Mouse (Mus musculus): ENCODE data around the gene Flnc. TPM values are rescaled to one million over a fixed set of nuclear protein-coding genes. Genes with fewer than 3 reads are reported as not detected.
"Not testable (repeated sequence)": the region's sequence is repeated elsewhere in the genome, so short reads cannot be mapped to it uniquely, and the experiment has no call there.

Gene Flnc
- total RNA-seq (2021): 1 to 10 TPM; 1.4 to 1.5 TPM
- long read RNA-seq, experiment 1: 0 reads
- long read RNA-seq, experiment 2: 0 reads

DNA sequence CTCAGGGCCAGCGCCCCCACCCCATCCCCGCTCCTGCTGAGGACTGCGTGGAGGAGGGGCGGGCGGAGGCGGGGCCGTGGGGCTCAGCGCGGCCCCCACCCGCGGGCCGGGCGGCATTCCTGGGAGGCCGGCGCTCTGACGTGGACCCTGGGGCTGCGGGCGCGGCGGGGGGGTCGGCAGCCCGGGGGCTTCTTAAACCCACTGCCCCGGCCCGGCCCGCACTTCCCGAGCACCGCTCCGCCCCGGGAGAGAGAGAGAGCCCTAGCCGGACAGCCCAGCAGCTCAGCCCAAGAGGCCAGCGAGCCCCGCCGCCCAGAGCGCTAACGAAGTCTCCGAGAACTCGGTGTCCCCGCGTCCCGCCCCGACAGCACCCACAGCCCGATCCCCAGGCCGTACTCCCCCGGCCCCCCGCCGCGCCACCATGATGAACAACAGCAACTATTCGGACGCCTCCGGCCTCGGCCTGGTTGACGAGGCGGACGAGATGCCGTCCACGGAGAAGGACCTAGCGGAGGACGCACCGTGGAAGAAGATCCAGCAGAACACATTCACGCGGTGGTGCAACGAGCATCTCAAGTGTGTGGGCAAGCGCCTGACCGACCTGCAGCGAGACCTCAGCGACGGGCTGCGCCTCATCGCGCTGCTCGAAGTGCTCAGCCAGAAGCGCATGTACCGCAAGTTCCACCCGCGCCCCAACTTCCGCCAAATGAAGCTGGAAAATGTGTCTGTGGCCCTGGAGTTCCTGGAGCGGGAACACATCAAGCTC, at the start of gene Flnc:
TSS of gene Flnc (plus strand) at position 219 of the 766 bp plus-strand sequence.
- DNase-seq (ENCODE audit: low spot score in 2 of 2): no peak

DNA sequence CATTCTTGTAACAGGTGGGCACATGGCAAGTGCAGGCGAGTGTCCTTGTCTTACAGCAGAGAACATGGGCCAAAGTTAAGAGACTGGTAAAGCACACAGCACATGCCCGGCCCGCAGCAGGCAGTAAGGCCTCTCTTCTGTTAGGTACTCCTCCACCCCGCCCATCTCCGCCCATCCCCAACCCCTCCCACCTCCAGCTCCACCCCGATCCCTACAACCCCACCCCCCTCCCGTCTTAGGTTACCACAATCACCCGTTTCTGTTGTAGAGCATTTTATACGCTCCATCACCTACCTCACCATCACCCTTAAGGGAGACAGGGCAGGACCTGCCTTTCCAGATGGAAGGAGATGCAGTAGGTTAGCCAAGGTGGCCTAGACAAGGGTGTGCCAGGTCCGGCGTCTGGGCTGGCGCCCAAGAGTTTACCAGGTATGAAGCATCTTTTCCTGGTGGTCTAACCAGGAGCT, 45.0 kb upstream of the Flnc start, which contains the start of gene Opn1sw:
TSS of gene Opn1sw (minus strand) at position 417 of the 467 bp plus-strand sequence.
- DNase-seq (ENCODE audit: low spot score in 2 of 2): no peak

DNA sequence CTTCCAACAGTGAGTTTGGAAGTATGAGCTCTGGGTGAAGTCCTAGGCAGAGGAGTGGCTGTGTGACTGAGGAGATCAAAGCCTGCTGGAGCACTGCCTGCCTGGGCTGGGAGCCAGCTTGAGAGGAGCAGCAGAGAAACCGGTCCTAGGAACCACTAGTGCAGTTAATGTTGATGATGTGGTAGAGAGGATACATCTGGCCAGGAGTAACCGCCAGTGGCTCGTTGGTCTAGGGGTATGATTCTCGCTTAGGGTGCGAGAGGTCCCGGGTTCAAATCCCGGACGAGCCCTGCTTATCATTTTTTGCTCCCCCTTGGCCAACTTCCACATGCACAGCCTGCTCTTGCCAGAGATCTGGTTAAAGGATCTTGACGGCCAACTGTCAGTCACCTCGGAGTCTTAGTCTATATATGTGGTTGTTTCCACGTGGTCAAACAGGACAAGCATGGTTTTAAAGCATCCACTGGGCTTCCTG, 44.4 kb upstream of the Flnc start:
- DNase-seq (ENCODE audit: low spot score in 2 of 2): peak; percentile 73 to 82

DNA sequence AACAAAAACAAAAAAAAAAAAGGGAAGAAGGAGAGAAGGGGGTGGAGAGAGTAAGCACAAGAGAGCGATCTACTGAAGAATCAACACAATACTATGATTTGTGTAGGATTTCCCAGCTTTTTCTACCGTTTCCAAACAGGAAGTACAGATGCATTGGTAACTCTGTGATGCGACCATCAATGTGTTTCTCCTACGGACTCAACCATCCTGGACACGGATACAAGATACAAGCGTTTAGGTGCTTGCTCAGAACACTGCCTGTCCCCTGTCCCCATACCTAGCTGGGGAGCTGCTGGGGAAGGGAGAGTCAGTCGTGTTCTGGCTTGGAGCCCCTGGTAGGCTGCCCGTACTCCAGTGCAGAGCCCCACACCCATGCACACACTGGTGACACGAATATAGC, 43.6 kb upstream of the Flnc start:
- no peak for DNase-seq (ENCODE audit: low spot score in 2 of 2)

DNA sequence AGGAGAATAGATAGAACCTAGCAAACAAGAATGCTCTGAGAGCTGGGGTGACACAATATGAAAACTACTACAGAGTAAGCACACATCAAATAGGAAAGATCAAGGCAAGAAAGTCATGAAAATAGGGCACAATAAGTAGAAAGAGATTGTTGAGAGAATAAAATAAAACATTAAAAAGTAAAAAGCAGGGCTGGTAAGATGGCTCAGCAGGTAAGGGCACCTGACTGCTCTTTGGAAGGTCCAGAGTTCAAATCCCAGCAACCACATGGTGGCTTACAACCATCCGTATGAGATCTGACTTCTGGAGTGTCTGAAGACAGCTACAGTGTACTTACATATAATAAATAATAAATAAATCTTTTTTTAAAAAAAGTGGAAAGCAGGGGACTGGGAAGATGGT, 42.6 kb upstream of the Flnc start:
- DNase-seq (ENCODE audit: low spot score in 2 of 2): not testable (repeated sequence)

DNA sequence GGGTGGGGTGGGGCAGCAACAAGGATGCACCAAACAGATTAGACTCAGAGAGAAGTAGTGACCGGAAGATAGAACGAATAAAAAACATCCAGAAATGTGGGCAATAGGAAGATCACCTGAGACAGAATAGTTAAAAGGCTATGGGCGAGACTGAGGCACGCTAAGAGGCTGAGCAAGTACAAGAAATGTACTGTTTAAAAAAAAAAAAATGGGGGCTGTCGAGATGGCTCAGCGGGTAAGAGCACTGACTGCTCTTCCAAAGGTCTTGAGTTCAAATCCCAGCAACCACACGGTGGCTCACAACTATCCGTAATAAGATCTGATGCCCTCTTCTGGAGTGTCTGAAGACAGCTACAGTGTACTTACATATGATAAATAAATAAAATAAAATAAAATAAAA, 41.8 kb upstream of the Flnc start:
- DNase-seq (ENCODE audit: low spot score in 2 of 2): not testable (repeated sequence)

DNA sequence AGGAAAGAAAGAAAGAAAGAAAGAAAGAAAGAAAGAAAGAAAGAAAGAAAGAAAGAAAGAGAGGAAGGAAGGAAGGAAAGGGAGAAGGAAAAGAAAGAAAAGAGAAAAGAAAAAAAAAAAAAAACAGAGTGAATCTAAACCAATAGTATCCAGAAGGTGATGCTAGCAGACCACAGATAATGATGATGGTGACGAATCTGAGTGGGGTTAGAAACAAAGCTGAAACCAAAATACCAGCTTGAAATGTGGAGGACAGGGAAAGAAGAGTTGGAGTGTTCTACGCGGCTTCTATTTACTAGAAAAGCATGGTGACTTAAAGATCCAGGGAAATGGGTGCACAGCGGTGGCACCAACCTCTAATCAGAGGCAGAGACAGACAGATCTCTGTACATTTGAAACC, 41.3 kb upstream of the Flnc start:
- DNase-seq (ENCODE audit: low spot score in 2 of 2): no peak

DNA sequence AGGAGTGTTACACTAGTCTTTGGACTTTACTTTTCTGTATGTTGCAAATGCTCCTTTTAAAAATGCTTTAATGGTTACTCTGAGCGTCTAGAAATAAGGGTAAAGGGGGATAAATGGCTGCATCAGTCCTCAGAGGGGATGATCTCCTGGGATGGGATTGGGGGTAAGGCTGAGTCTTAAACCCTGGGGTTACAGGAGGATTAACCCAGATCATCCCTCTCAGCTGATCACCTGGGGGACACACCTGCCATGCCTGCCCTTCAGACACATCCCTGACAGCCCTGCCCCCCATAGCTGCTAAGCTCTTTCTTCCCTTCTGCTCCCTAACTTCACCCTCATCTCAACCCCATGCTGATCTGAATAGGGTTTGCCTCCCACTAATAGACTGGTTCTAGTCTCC, 38.8 kb upstream of the Flnc start:
- DNase-seq (ENCODE audit: low spot score in 2 of 2): no peak

DNA sequence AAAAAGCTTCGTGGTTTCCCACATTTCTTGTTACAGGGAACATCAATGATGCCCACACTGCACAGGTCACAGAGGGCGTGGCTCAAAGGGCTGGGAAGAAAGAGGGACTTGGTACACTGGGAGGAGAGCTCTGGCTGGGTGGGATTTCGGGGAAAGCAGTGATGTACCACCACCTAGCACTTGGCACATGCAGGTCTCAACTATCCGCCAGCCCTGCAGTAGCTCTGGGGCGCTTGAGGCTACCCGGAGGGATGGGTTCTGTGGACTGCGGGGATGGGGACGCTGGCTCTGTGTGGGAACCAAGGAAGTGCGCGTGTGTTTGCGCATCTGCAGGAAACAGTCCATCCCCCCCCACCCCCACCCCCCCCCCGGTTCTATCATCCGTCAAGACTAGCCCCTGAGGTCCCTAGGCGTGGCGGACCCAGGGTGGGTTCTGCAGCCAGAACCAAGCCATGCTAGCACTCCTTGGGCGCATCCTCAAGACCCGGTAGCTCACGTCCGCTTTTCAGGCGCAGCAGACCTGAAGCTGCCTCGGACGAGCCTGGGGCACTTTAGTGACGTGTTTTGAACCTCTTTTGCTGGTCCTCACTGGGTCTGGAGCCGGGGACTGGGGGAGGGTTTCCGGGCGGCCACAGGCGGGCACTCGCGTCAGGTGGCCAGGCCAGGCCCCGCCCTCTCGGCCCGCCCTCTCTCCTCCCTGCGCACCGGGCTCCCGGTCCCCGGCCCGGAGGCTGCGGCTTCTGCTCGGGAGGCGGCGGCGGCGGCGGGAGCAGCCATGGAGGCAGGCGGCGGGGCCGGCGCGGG, 36.9 kb upstream of the Flnc start, which contains the start of gene Ccdc136:
TSS of gene Ccdc136 (plus strand) at position 400 of the 804 bp plus-strand sequence.
- DNase-seq (ENCODE audit: low spot score in 2 of 2): peak; percentile 78 to 87

DNA sequence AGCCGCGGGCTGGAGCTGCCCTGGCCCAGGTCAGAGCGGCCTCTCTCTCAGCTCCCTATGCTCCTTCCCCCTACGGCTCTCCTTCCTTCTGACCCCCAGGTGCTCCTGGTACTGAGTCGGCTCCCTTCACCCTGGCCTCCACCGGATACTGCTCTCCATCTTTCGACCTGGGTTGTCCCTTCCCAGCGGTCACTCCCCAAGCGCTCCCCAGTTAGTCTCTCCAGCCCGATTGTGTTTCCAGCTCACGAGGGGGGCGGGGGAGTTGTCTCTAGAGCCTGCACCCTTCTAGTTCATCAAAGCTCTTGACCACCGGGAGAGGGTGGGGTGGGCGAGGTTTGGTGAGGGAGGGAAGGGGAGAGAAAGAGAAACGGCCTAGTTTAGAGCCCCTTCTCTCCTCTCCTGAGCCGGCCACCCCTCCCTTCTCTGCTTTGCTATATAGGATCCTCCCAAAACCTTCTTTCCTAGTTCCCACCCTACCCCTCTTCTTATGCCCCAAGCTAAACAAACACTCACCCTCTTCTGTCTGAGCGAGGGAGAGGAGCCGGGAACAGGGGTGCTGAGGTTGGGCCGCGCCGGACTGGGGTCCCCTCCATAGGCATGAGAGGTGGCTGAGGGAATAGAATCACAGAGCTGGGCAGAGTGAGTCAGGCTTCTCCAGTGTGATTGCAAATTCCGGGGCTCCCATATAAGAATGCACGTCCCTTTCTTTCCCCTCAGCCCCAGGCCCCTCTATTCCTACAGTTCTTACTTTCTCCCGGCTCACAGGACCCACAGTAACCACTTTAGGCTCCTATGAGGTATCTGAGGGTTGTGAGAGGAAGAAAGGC, 36.1 kb upstream of the Flnc start:
- DNase-seq (ENCODE audit: low spot score in 2 of 2): peak in 1 of 2 experiments; percentile 31

DNA sequence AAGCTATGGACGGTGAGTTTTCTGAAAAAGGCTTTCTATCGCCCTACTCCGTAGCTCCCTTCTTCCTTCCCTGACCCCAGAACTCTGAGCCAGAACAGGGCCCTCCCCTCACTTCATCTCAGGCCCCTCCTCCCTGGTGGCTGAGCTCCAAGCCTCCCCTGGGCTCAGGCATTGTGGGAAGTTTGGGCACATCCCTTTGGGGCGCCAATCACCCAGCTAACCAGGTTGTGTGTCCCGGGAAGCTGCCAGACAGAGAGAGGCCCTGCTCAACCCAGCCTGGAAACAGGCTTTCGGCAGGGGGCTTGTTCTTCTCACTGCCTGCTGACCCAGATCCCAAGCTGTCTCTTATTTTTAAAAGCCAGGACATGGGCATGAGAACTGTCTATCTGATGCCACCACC, 35.5 kb upstream of the Flnc start:
- DNase-seq (ENCODE audit: low spot score in 2 of 2): peak; percentile 28 to 41

DNA sequence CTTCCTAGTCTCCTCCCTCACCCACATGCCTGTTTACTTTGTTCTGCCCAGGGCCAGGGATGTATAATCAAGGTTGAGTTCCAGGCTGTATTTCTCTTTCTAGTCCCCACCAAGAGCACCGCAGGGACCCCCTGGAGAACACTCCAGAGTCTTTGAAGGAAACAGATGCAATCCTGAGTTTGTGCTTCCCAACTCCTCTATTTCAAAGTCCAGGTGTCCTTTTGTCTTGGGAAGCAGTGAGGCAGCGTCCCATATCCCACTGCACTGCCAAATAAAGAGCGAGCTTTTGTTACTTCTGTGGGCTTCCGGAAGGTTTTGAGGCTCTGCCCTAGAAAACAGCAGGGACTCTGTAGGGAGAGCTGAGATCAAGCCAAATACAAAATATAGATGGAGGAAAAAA, 33.2 kb upstream of the Flnc start:
- DNase-seq (ENCODE audit: low spot score in 2 of 2): no peak

DNA sequence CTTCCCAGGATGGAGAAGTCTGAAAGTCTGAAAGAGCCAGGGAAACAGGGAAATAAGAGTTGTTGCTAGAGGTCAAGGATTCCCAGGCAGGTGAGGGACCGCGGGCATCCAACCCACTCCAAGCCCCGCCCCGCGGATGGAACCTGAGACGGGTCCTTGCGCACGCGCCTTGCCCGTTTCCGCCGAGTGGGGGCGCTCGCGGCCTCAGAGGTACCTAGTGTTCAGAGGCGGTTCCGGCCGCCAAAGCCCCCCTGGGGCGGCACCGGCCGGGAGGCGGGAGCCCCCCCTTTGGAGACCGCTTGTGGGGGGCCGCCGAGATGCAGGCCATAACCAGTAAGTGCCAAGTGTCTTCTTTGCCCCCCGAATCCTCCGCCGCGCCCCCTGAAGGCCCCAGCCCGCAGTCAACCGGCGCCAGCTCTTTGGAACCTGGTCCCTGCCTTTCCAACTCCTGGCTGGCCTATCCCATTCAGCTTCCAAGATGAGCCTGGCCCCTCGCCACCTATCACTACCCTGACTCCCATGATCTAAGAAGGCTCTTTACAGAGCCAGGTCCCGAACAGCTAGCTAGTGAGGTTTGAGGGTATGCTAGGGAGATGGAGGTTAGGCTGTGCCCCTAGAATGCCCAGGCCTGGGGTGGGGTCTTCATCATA, 30.2 kb upstream of the Flnc start:
- DNase-seq (ENCODE audit: low spot score in 2 of 2): no peak

DNA sequence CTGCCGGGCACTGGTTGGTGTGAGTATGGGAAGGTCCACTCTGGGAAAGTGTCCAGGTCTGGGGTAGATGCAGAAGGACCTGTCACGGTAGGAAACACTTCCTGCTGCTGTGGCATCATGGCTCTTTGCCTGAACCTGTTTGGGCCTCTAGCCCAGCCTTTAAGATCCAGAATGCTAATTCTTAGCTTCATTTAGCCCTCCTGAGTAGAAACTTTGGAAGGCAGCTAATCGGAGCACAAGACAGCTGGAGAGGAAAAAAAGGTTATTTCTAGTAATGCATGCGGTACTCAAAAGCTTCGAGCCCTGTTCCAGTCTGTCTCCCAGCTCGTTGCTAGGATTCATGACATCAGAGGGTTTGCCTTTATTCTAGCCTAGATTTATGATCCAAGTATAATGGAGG, 26.6 kb upstream of the Flnc start:
- DNase-seq (ENCODE audit: low spot score in 2 of 2): no peak

DNA sequence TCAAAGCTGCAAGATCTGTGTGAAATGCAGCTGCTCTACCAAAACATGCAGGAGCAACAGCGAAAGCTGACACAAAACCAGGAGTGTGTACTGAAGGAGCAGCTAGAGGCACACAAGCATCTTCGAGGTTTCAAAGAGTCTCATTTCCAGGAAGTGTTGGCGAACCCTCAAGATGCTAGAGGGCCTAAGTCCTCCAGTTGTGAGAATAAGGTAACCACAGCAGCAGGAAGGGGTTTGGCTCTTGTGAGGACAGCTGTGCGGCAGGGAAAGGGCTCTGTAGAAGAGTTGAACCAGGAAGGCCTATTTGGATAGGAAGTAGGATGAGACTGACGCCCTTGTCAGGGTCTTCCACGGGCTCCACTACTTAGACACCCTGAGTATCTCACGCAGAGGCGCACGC, 17.6 kb upstream of the Flnc start:
- DNase-seq (ENCODE audit: low spot score in 2 of 2): no peak

DNA sequence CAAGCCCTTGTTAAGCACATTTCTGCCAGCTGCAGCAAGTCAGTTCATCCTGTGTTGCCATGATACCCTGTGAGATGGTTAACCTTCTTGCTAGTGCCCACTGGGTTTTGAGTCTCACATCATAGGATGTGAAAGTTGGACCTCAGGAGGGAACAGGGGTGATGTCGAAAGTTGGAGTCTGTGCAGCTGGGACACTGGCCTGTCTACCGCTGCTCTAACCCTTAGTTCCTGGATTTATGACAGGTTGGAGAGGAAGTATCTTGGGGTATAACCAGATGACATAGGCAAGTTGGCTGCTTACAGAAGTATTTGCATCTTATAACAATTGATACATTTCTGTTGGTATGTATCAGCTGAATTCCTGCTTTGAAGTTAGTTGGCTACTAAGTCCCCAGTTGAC, 12.5 kb upstream of the Flnc start:
- no peak for DNase-seq (ENCODE audit: low spot score in 2 of 2)

DNA sequence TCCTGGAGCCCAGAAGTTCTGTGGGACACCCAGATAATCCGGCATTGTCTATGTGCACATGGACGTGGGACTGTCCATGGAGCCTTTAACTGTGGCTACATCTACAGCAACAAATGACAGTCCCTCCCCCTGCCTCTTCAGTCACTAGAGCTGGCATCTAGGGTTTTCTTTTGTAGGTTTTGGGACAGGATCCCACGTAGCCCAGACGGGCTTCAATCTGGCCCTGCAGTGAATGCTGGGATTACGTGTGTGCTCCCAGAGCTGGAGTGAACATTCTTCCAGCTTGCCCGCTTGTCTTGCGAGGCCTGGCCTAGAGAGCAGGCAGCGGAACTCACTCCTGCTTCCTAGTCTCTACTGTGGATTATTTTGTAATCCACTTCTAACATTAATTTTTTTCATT, 7.9 kb upstream of the Flnc start:
- DNase-seq (ENCODE audit: low spot score in 2 of 2): no peak

DNA sequence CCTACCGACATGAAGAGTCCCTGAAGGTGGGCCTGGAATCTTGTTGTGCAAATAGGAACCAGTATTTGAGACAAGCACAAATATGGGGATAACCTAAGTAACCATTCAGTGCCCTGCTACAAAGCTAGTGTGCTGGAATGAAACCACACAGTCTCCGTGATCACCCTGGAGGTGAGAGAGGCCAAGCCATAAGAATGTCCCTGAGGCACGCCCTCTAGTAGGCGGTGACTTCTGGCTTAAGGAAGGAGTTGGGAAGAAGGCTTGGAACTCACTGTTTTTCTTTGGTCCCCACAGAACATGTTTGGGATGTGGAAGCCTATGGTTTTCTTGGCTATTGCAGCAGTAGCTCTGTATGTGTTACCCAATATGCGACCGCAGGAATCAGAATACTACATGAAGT, 6.7 kb upstream of the Flnc start:
- no peak for DNase-seq (ENCODE audit: low spot score in 2 of 2)

DNA sequence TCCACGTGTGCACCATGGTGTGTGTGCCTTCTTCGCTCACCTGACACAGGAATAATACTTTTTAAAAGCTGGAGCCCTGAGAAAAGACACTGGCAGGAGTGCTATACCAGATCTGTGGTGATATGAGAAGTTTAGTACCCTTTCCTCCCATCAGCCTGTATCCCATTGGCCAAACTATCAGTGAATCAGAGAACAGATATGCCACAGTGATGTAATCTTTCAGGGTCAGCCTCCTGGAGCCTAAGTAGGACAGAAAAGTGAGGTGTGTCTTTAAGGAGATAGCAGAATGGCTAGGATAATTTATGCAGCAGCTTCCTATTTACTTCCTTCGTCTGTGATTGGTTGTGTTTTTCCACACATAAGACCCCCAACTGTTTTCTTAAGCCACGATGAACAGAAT, 4.9 kb upstream of the Flnc start:
- no peak for DNase-seq (ENCODE audit: low spot score in 2 of 2)

DNA sequence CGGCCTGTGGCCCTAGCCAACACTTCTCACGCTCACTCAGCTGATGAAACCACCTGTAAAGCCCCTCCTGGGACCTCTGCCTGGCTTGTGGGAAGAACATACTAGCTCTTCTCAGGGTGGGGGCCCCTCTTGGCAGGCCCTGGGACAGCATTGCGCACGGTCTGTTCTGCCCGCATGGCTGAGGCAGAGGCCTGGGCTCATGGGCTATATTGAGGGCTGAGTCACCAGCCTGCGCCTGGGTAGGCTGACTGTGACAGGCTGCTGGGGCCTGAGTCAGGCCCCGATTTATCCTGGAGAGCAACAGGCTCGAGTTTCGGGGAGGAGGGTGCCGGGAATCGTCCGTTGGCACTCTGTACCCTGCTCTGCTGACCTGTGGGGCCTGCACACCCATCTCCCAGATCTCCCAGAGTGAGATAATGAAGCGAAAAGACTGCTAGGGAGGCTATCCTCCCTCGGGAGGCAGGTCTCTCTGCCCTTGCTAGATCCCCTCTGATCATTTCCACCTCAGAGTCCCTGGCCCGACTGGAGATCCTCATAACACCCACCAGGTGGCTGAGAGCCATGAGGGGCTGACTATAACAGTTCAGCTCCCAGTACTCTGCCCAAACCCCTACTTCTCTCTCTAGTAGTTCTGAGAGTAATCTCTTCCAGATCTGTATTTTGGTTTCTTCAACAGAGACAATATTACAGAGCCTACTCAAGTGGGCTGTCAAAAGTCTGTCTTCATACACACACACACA, 2.2 kb upstream of the Flnc start:
- DNase-seq (ENCODE audit: low spot score in 2 of 2): no peak

Data from left cerebral cortex, adult 18-20 months (tissue).